Mouse (Mus musculus): ENCODE data around the gene Bin2. TPM values are rescaled to one million over a fixed set of nuclear protein-coding genes. Genes with fewer than 3 reads are reported as not detected.

The Bin2 gene
- polyA plus RNA-seq, 1 experiment from 2014 or later: 3.5 TPM

DNA sequence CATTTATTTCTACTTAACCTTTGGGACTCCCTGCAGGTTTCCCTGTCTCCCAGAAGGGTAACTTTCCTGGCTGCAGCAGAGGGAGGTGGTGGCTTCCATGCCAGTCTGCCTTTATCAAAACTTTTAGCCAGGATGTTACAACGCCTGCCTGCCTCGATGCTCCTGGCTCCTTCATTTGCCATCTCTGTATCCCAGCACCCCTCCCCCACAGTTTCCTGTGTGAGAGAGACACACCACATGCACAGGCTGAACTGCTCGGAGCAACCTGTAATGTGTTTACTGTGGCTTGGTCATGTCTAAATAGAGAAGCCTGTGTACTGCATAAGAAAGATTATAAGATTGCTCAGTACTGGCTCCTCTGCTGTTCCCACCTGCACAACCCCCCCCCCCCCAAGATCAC lies 11.0 kb upstream of the Bin2 start:
- no peak overlapping the region for H3K4me3 ChIP-seq
- H3K4me1 ChIP-seq: no peaks in the 10 kb centered on the region
- ATAC-seq (ENCODE audit: low FRiP score, low read depth): no peak
- no peak overlapping the region for H3K4me2 ChIP-seq (replicated peaks)
- no peak overlapping the region for H3K9ac ChIP-seq
- 60% methylated on average over 3 of the region's 3 CpGs for WGBS
- H3K9me3 ChIP-seq: no peaks in the 10 kb centered on the region
- H3K27ac ChIP-seq: no peak overlapping the region
- H3K36me3 ChIP-seq: no peaks in the 10 kb centered on the region
- no peaks in the 10 kb centered on the region for H3K27me3 ChIP-seq (replicated peaks)

DNA sequence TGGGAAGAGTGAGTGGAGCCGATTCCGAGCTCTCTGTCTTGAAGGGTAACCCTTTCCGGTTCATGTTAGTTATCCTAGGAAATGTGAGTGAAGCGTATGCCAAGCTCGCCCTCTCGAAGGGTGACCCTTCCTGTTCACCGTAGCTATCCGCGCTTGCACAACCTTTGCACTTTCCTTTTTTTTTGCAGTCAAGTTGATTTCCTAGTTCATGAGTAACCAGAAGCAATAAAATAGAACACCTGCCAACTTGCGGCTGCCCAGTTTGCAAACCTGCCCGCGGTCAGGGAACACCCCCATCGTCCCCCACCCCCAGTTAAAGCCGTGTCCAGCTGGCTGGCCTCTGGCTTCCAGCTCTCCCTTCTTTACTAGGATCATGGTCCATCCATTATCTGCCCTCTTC lies 9.7 kb upstream of the Bin2 start:
- Histone ChIP-seq H3K4me2 (replicated peaks) (no peak overlapping the region), H3K27ac (no peak overlapping the region), H3K4me3 (no peak overlapping the region), H3K27me3 (replicated peaks) (no peaks in the 10 kb centered on the region), H3K36me3 (no peaks in the 10 kb centered on the region), H3K9me3 (no peaks in the 10 kb centered on the region), H3K4me1 (no peaks in the 10 kb centered on the region), H3K9ac (no peak overlapping the region)
- WGBS: 80% methylated on average over 14 of the region's 14 CpGs
- no peak for ATAC-seq (ENCODE audit: low FRiP score, low read depth)

DNA sequence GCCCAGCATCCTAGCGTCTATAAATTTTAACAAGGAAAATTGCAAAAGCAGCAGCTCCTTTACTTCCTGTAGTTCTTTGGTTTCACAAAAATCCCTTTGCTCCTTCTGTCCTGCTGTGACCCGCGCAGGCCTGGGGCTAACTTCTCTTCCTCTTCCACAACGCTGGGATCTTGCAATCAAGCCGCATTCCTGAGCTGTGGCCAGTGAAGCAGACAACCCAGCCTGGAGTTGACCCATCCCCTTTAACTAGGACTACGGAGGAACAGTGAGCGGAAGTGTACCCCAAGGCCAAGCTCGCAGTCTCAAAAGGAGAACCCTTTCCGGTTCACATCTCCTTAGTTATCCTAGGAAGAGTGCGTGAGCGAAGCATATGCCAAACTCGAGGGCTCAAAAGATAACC lies 9.2 kb upstream of the Bin2 start:
- H3K27me3 ChIP-seq (replicated peaks): no peaks in the 10 kb centered on the region
- no peaks in the 10 kb centered on the region for H3K36me3 ChIP-seq
- no peaks in the 10 kb centered on the region for H3K4me1 ChIP-seq
- no peaks in the 10 kb centered on the region for H3K9me3 ChIP-seq
- ATAC-seq (ENCODE audit: low FRiP score, low read depth): no peak
- no peak overlapping the region for H3K9ac ChIP-seq
- no peak overlapping the region for H3K4me3 ChIP-seq
- no peak overlapping the region for H3K27ac ChIP-seq
- no peak overlapping the region for H3K4me2 ChIP-seq (replicated peaks)
- WGBS: 85% methylated on average over 12 of the region's 12 CpGs

DNA sequence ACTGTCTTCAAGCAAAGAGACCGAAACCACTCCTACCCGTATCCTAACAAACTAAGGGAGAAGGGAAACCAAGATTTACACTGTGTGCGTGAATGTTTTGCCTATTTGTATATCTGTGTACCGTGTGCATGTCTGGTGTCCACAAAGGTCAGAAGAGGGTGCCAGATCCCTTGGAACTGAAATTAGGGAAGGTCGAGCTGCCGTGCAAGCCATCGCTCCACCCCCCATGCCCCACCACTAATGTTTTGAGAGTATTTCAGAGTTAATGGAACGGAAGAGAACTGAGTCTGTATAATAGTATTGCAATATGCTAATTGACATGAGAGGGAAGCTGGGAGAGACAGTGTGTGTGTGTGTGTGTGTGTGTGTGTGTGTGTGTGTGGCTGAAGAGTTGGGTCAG lies 8.3 kb upstream of the Bin2 start:
- Histone ChIP-seq H3K4me1 (no peaks in the 10 kb centered on the region), H3K4me3 (no peak overlapping the region), H3K27ac (no peak overlapping the region), H3K27me3 (replicated peaks) (no peaks in the 10 kb centered on the region), H3K9ac (no peak overlapping the region), H3K4me2 (replicated peaks) (no peak overlapping the region), H3K36me3 (no peaks in the 10 kb centered on the region), H3K9me3 (no peaks in the 10 kb centered on the region)
- no peak for ATAC-seq (ENCODE audit: low FRiP score, low read depth)
- WGBS: 84% methylated on average over 8 of the region's 8 CpGs

DNA sequence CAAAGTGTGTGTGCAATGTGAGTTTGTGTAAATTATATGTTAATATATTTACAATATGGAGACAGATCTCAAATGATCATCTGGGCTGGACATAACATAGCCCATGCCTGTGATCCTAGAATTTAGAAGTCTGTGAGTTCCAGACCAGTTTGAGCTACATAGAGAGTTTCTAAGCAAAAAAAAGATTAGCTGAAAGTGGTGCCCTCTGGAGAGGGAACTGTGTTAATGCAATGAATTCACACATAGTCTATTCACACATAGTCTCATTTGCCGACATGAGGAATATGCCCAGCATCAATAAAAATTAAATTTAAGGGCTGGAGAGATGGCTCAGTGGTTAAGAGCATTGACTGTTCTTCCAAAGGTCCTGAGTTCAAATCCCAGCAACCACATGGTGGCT lies 7.2 kb upstream of the Bin2 start:
- ATAC-seq (ENCODE audit: low FRiP score, low read depth): no peak
- H3K27me3 ChIP-seq (replicated peaks): no peaks in the 10 kb centered on the region
- H3K4me2 ChIP-seq (replicated peaks): no peak overlapping the region
- H3K9ac ChIP-seq: no peak overlapping the region
- H3K4me3 ChIP-seq: no peak overlapping the region
- 75% methylated on average over 1 of the region's 1 CpGs for WGBS
- no peaks in the 10 kb centered on the region for H3K4me1 ChIP-seq
- no peaks in the 10 kb centered on the region for H3K36me3 ChIP-seq
- no peak overlapping the region for H3K27ac ChIP-seq
- no peaks in the 10 kb centered on the region for H3K9me3 ChIP-seq

DNA sequence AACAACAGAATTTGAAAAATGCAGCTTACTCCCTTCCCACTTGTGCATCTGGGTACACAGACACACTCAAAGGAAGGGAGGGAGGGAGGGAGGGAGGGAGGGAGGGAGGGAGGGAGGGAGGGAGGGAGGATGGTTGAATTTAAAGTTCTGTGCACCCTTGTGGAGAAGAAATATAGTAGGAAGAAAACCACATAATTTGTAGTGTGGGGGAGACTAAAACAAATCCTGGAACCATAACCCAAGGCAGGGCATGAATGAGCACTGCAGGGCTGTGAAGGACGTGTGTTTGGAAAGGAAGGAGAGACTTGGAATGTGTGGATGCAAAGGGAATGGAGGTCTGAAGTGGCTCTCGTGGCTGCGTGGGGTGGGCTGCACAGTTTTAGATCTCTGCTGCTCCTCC lies 6.1 kb upstream of the Bin2 start:
- no peak for ATAC-seq (ENCODE audit: low FRiP score, low read depth)

DNA sequence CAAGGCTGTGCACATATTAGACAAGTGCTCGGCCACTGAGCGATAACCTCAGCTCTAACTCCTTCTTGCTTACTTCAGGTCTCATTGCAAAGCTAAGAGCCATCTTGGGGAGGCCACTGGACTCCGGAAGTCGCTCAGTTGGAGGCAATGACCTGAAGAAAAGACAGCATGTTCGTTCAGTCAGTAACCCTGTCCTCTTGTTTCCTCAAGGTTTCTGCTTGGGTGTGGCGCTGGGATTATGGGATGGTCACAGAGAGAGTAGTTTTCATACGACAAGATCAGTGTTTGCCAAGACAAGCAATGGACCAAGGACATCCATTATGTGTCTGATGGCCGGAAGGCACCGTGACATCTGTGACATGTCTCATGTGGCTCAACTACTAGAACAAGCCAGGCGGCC lies 5.2 kb upstream of the Bin2 start:
- 90% methylated on average over 10 of the region's 10 CpGs for WGBS
- Histone ChIP-seq H3K9ac (no peak overlapping the region), H3K4me3 (no peak overlapping the region), H3K4me2 (replicated peaks) (no peak overlapping the region), H3K27me3 (replicated peaks) (no peaks in the 10 kb centered on the region), H3K9me3 (no peaks in the 10 kb centered on the region), H3K27ac (no peak overlapping the region), H3K4me1 (no peaks in the 10 kb centered on the region), H3K36me3 (no peaks in the 10 kb centered on the region)
- ATAC-seq (ENCODE audit: low FRiP score, low read depth): no peak

More for the DNA sequence above, 6.1 kb upstream of the Bin2 start:
- Histone ChIP-seq H3K9me3 (no peaks in the 10 kb centered on the region), H3K27me3 (replicated peaks) (no peaks in the 10 kb centered on the region), H3K4me3 (no peak overlapping the region), H3K9ac (no peak overlapping the region), H3K4me1 (no peaks in the 10 kb centered on the region), H3K27ac (no peak overlapping the region), H3K4me2 (replicated peaks) (no peak overlapping the region), H3K36me3 (no peaks in the 10 kb centered on the region)
- 81% methylated on average over 3 of the region's 3 CpGs for WGBS

DNA sequence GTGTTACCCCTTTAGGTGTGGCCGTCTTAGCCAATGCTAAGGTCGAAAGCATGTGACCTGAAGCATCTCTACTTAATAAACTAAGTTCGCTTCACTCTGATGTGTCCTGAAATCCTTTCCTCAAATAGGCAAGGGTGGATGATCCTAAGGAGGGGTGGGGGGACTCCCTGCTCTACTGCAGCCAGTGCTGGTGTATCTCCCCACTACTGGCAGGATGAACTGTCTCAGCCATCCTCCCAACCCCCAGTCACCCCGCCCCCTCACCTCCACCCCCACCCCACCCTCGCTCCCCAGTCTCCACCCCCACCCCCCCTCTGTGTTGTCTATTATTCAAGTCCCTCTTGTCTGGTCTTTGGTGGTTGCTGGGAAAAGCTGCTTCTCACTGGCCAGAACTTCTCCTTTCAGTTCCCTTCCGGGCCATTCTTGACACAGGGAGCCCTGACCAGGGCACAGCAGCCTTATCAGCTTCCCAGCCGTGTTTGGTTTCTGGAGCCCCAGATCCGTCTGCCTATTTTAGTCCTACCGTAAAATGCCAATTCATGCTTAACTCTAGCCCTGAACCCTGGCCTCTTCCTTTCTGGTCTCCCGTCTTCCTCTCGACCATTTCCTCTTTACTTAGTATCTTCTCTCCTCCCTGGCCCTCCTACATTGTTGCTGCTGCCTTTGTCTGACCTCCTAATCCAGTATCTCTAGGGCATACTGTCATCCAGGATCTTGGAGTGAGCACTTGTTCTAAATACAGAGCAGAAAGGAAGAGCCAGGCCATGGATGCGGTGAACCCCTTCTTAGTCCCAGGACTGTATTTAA lies 4.4 kb upstream of the Bin2 start:
- no peak for ATAC-seq (ENCODE audit: low FRiP score, low read depth)
- no peak overlapping the region for H3K4me2 ChIP-seq (replicated peaks)
- H3K27ac ChIP-seq: no peak overlapping the region
- H3K9me3 ChIP-seq: no peaks in the 10 kb centered on the region
- WGBS: 41% methylated on average over 12 of the region's 12 CpGs
- no peaks in the 10 kb centered on the region for H3K4me1 ChIP-seq
- H3K36me3 ChIP-seq: no peaks in the 10 kb centered on the region
- no peaks in the 10 kb centered on the region for H3K27me3 ChIP-seq (replicated peaks)
- no peak overlapping the region for H3K9ac ChIP-seq
- H3K4me3 ChIP-seq: no peak overlapping the region

DNA sequence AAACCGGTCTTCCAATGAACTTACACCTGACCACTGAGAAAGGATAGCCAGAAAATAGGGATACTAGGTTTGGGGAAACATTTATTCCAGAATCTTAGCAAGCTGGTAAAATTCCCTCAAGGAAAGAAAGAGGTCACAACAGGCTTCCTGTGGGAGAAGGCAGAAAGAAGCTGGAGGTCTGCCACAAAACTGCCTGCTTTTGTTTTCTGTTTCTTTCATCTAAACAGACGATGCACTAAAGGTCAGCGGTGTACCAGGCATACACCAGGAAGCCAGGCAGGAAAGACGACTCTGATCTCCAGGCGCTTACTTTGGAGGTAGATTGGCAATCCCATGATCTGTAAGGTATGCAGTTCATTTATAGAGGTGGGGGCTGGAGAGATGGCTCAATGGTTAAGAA lies 1.5 kb upstream of the Bin2 start:
- 61% methylated on average over 5 of the region's 5 CpGs for WGBS

DNA sequence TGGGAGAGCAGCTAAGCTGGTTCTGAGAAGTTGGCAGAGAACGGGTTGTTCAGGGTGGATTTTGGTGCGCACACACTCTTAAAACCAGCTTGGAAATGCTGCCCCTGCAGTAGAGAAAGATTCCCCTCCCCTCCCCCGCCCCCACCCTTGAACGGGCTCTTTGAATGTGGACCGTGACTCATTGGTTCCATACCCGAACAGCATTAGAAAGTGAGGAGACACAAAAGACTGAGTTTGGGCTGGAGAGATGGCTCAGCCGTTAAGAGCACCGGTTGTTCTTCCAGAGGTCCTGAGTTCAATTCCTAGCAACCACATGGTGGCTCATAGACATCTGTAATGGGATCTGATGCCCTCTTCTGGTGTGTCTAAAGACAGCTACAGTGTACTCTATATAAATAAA lies 651 bp upstream of the Bin2 start:
- no peak for ATAC-seq (ENCODE audit: low FRiP score, low read depth)
- Histone ChIP-seq H3K4me1 (0 out of 2 replicates have a peak, but pooled peaks cover 6% of the 10 kb centered on the region), H3K4me3 (no peak overlapping the region), H3K27me3 (replicated peaks) (no peaks in the 10 kb centered on the region), H3K27ac (no peak overlapping the region), H3K4me2 (replicated peaks) (no peak overlapping the region), H3K9me3 (no peaks in the 10 kb centered on the region), H3K9ac (no peak overlapping the region), H3K36me3 (no peaks in the 10 kb centered on the region)
- WGBS: 65% methylated on average over 8 of the region's 8 CpGs

More for the DNA sequence above, 1.5 kb upstream of the Bin2 start:
- Histone ChIP-seq H3K27ac (no peak overlapping the region), H3K4me3 (no peak overlapping the region), H3K9me3 (no peaks in the 10 kb centered on the region), H3K9ac (no peak overlapping the region), H3K36me3 (no peaks in the 10 kb centered on the region), H3K4me1 (0 out of 2 replicates have a peak, but pooled peaks cover 6% of the 10 kb centered on the region), H3K27me3 (replicated peaks) (no peaks in the 10 kb centered on the region), H3K4me2 (replicated peaks) (no peak overlapping the region)
- ATAC-seq (ENCODE audit: low FRiP score, low read depth): no peak

DNA sequence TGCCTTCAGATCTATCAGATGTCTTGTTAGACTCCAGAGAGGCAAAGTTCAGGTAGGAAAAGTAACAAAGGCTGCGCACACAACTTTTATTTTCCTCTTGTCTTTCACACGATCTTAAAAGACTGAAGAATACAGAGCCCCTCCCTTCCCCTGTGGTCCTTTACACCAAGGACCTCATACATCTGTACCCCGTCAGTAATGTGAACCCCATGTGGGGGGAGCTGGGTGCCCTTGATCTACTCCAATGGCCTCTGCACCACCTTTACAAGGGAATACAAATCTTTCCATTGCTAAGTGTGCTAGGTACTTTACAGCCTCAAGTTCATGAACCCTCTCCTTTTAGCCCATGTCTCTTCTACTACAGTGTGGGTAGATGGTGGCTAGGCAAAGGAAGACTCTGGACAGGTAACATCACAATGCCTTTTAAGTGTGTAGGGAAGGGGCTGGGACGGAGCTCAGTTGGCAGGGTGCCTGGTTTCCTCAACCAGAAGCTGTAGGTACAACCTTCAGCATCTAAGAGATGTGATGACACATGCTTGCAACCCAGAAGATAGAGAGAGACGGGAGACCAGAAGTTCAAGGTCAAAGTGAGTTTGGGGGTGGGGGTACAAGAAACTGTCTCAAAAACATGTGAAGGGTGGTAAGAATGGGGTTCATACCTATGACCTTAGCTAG lies 1.3 kb downstream of the Bin2 start:
- WGBS: 80% methylated on average over 5 of the region's 5 CpGs
- H3K27me3 ChIP-seq (replicated peaks): no peaks in the 10 kb centered on the region

DNA sequence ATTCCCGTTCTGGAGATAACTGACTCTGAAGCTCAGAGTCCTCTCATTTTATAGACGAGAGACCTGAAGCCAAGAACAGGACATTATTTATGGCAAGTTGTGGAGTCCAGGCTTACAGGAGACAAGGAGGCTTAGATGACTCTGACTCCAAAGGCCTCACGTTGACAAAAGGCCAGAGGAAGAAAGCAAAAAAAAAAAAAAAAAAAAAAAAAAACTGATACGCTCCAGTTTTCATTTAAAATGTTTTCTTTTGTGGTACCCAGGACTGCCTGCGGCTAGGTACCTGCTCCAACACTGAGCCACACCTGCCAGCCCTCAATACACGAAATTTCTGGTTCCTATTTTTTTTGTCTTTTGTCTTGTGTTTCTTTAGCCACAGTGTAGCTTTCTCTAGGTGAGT lies 1.9 kb downstream of the Bin2 start:
- no peak for ATAC-seq (ENCODE audit: low FRiP score, low read depth)
- H3K4me2 ChIP-seq (replicated peaks): no peak overlapping the region
- H3K4me3 ChIP-seq: no peak overlapping the region
- no peaks in the 10 kb centered on the region for H3K36me3 ChIP-seq
- H3K9me3 ChIP-seq: no peaks in the 10 kb centered on the region
- 0 out of 2 replicates have a peak, but pooled peaks cover 6% of the 10 kb centered on the region for H3K4me1 ChIP-seq
- no peaks in the 10 kb centered on the region for H3K27me3 ChIP-seq (replicated peaks)
- no peak overlapping the region for H3K27ac ChIP-seq
- WGBS: 51% methylated on average over 6 of the region's 6 CpGs
- no peak overlapping the region for H3K9ac ChIP-seq

More for the DNA sequence above, 1.3 kb downstream of the Bin2 start:
- no peak overlapping the region for H3K27ac ChIP-seq
- H3K36me3 ChIP-seq: no peaks in the 10 kb centered on the region
- H3K4me1 ChIP-seq: 0 out of 2 replicates have a peak, but pooled peaks cover 6% of the 10 kb centered on the region
- no peaks in the 10 kb centered on the region for H3K9me3 ChIP-seq
- H3K9ac ChIP-seq: no peak overlapping the region
- no peak overlapping the region for H3K4me3 ChIP-seq
- no peak for ATAC-seq (ENCODE audit: low FRiP score, low read depth)
- H3K4me2 ChIP-seq (replicated peaks): no peak overlapping the region
